Mouse (Mus musculus) lung, adult 2 months (tissue): Measurements from ENCODE around the gene Atg2a.

Source experiments
- CTCF ChIP-seq: fragments of 200-500 bp; IDR thresholded peaks from 2 replicates; pipeline ENCODE4 v1.5.1; 2011; ENCODE audit warnings: mild to moderate bottlenecking, low read length, control low read depth; ENCODE audit not compliant: insufficient read depth
- POLR2A ChIP-seq: fragments of 200-500 bp; IDR thresholded peaks from 2 replicates; pipeline ENCODE4 v1.6.1; 2011; ENCODE audit warnings: low read depth, mild to moderate bottlenecking, control low read depth, low read length, borderline replicate concordance; ENCODE audit errors: extremely low read depth

- no peak for TF ChIP-seq POLR2A
- TF ChIP-seq CTCF, result no peak
These were observed 28.5 kb downstream of the Atg2a start for GRCm38 (mm10) chr19:6269798-6270475.
